Mouse (Mus musculus): ENCODE measurements around the gene Olfr461. TPM values are rescaled to one million over a fixed set of nuclear protein-coding genes. Genes with fewer than 3 reads are reported as not detected.

Gene Olfr461
- polyA plus RNA-seq, 1 experiment from 2014 or later = not detected

Other genes starting within 250 kb of the Olfr461 start
- gene Agk, start 229.9 kb downstream of the Olfr461 start, polyA plus RNA-seq (2016; fragmentation: Nextera tagmentation; extraction: Ambion mirVana) = 20.3 and 21.3 TPM in 2 replicates
- gene E330009J07Rik, start 118.9 kb downstream of the Olfr461 start, polyA plus RNA-seq (2016; fragmentation: Nextera tagmentation; extraction: Ambion mirVana) = 2.2 and 2.3 TPM in 2 replicates
- not detected in 2 replicates for gene Wee2, start 116.0 kb downstream of the Olfr461 start, polyA plus RNA-seq (2016; fragmentation: Nextera tagmentation; extraction: Ambion mirVana)
- gene Ssbp1, start 83.7 kb downstream of the Olfr461 start, polyA plus RNA-seq (2016; fragmentation: Nextera tagmentation; extraction: Ambion mirVana) = 107 and 108 TPM in 2 replicates
- gene Tas2r137, start 63.8 kb downstream of the Olfr461 start, polyA plus RNA-seq (2016; fragmentation: Nextera tagmentation; extraction: Ambion mirVana) = not detected in 2 replicates
- gene Tas2r108, start 61.5 kb downstream of the Olfr461 start, polyA plus RNA-seq (2016; fragmentation: Nextera tagmentation; extraction: Ambion mirVana) = not detected in 2 replicates
- gene Prss37, start 35.5 kb downstream of the Olfr461 start, polyA plus RNA-seq (2016; fragmentation: Nextera tagmentation; extraction: Ambion mirVana) = not detected in 2 replicates
- gene Olfr460, start 14.4 kb upstream of the Olfr461 start, polyA plus RNA-seq (2016; fragmentation: Nextera tagmentation; extraction: Ambion mirVana) = not detected in 2 replicates
- 2.5 and 2.8 TPM in 2 replicates for gene Clec5a, start 30.8 kb upstream of the Olfr461 start, polyA plus RNA-seq (2016; fragmentation: Nextera tagmentation; extraction: Ambion mirVana)
- not detected in 2 replicates for gene Tas2r138, start 58.3 kb upstream of the Olfr461 start, polyA plus RNA-seq (2016; fragmentation: Nextera tagmentation; extraction: Ambion mirVana)
- gene Mgam, start 73.8 kb upstream of the Olfr461 start, polyA plus RNA-seq (2016; fragmentation: Nextera tagmentation; extraction: Ambion mirVana) = 0.35 TPM in 2 replicates